Mouse (Mus musculus) bone marrow macrophage, adult 2 months (primary cell): ENCODE measurements around the gene Hephl1.
A peak's percentile ranks its signal among the peaks of the same experiment; 100 is the strongest.

Source experiments
- CTCF ChIP-seq: IDR thresholded peaks from 2 replicates; pipeline ENCODE4 v1.5.1; 2012; ENCODE audit warnings: low read depth, mild to moderate bottlenecking, low read length, moderate library complexity
- POLR2A ChIP-seq: IDR thresholded peaks from 2 replicates; pipeline ENCODE4 v1.6.1; 2012; ENCODE audit warnings: mild to moderate bottlenecking, low read depth, low read length, borderline replicate concordance

DNA sequence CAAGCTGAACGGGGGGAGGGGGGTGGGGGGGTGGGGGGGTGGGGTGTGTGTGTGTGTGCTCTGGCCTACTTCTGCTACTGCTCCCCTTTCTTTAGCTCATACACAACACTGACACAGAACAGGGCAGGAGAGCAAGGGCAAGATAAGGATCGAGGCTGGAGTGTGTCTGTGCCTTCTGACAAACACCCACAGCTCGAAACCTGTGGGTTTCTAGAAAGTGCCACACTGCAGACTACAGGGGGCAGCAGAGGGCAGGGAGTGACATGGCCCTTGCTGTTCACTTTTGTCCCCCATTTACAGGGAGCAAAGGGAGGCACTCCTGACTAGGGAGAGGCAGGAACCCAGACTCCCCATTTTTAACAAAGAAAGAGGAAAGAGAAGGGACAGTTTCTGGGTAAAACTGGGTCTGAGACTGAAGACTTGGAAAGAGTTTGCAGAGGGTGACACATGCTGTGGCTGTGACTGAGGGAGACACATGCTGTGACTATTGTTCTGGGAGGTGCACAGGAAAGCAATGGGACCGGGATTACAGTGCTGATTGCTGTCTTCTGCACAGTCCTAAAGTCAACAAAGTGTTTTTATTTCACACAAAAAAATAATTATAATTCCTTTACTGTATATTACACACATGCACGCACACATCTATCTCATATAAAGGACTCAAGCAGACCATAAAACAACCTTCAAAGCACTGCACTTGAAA is 82.7 kb downstream of the Hephl1 start:
- TF ChIP-seq CTCF (peak; percentile 79), POLR2A (no peak)
